Mouse (Mus musculus): ENCODE results near the gene Slc35g3.

DNA sequence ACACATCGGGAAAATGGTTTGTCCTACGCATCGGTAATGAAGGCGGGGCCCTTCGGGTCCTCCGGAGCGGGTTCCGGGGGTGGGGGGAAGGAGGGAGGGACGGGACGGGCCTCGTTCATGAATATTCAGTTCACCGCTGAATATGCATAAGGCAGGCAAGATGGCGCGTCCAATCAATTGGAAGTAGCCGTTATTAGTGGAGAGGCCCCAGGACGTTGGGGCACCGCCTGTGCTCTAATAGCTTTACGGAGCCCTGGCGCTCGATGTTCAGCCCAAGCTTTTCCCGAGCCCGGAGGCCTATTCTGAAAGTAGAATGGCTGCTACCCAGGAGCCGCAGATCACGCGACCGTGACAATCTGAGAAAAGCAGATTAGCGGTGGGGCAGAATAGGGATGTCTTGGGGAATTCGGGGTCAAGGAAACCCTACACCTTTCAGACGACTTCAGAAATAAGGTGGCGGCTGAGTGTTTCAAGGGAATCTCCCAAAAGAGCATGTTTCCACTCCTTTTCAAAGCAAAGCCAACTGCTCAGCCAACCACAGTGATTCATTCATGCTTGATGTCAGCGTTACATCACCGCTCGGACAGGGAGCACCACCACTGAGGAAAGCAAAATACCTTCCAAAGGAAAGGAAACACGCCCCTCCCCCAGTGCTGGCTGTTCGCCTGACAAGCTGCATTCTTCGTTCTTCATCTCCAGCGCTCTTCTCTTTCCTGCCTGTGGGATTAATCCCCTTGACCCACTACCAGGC is 2.6 kb downstream of the Slc35g3 start:
- TF ChIP-seq CTCF (IDR thresholded peaks at IDR 0.05; ENCODE audit: low read depth) (no peak), EP300 (IDR thresholded peaks at IDR 0.05; ENCODE audit: low read depth) (no peak)

Data from liver, postnatal 0 days (tissue).